Mouse (Mus musculus): ENCODE measurements around the gene Tsen54.

Gene Tsen54

DNA sequence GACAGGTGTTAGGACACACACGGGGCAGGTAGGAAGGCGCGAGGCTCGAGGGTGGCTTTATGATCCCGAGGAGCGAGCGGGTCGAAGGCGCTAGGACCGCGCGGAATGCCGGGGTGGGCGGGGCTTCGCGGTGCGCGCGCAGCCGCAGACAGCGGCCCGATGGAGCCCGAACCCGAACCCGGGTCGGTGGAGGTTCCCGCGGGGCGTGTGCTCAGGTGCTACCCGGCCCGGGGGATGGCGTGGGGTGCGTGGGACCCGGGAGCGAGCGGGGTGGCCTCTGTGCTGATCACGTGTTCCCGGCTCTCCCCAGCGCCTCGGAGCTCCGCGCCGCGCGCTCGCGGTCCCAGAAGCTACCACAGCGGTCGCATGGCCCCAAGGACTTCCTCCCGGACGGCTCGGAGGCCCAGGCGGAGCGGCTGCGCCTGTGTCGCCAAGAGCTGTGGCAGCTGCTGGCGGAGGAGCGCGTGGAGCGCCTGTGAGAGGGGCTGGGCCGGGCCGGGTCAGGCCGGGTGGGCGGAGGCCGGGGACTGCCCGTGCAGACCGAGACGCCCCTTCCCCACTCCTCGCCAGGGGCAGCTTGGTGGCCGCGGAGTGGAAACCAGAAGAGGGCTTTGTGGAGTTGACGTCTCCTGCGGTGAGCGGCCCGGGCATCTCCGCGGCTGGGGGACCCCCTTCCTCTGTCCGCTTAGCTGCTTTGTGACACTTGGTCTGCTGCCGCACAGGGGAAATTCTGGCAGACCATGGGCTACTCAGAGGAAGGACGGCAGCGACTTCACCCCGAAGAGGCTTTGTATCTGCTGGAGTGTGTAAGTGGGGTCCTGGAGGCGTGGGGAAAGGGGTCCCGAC, at the start of gene Tsen54:
Gene Tsen54 (plus strand): TSS at position 120 of the 846 bp plus-strand sequence.
- DNase-seq (ENCODE audit: low spot score), result peak; percentile 84

DNA sequence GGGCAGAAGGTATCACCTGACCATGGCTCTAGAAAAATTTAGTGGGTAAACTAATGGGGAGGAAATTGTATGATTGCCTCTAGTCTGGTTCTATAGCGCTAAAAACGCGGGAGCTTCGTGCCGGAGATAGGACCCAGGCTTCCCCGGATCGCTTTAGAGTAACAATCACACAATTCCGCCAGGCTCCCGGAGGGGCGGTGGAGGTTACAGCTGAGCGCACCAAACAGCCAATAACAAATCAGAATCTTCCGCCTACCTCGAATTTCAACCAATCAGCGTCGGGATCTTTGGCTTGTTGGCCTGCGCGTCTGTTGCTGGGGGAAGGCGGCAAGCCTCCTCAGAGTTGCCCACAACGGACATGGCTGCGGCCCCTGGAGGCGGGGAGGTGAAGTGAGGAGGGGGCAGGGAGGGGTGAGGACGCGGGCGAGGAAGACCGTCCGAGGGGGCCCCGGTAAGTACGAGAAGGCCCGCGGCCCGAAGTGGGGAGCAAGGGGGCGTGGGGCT, 49.4 kb upstream of the Tsen54 start, which contains the start of gene Tmem94:
Gene Tmem94 (plus strand): TSS at position 331 of the 504 bp plus-strand sequence.
- peak; percentile 99 for DNase-seq (ENCODE audit: low spot score)

DNA sequence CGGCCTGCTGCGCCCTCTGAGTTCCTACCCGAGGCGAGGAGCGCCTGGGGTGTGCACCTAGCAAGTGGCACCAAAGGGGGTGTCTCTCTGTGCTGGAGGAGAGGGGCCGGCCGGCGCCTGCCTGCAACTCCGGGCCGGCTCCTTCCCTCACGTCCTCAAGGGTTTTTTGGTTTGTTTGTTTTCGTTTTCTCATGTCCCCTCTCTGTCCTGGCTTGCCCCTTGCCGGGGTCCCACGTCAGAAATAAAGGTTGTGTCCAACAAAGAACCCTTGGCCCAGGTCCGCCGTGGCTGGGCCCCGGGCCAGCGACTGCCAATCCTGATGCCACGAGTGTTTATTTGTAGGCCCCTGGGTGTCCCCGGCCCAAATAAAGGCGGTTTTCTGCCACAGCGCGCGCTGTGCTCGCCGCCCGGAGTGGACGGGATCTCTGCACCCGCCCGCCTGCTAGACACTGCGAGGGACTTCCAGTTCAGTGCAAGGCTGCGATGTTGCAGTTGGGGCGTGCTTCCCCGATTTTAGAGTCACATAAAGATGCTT, 48.9 kb upstream of the Tsen54 start:
- no peak for DNase-seq (ENCODE audit: low spot score)

DNA sequence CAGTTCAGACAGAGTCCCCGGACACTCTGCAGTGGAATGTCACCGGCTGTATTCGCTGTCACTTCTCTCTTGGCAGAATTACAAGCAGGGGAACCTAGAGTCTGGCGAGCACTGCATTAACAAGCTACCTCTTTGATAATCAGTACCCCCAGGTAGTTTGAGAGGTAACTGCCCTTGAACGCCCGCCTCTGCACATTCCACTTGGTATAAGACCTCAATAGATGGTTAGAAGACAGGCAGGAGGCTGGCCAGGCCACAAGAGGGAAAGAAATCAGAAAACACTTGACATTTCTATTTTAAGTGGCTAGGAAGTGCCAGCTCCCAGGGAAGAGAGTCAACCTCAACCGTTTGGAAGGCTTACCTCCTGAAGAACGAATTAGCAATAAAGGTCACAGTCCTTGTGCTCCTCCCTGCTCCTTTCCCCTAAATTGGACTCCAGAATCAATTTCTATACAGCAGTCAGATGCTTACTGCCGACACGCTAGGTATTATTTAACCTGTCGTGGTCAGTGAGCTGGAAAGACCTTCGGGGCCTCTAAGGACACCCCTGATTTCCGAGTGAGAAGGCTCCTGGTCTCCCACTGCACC, 48.1 kb upstream of the Tsen54 start:
- DNase-seq (ENCODE audit: low spot score), result no peak

DNA sequence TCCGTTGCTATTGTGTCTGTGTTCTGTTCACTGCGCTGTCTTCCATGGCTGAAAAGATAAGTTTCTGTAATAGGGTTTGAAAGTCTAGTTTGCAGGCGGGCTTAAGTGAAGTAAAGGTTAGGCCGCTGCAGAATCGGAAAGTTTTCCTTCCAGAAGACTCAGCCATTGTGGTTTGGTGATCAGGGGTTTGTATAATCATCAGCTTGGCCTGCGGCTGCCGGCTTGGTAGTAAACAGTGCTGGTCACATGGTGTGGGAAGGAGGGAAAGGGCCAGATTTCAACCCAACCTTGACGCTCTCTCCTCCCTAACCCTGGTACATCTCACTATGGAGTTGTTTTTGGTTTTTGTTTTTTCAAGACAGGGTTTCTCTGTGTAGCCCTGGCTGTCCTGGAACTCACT, 47.5 kb upstream of the Tsen54 start:
- no peak for DNase-seq (ENCODE audit: low spot score)

DNA sequence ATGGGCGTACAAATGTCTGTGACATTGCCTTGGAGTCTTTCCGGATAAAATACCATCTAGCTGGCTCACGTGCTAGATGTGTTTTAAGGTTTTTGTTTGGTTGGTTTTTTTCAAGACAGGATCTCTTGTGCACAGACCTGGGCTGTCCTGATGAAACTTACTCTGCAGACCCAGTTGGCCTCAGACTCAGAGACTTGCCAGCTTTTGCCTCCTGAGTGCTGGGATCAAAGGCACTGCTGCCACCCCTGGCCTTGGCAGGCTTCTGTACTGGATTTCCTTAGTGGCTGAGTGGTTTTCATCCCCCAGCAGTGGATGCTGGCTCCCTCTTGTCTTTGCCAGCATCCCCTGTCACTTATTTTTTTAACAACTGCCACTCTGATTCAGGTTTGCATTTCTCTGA, 45.6 kb upstream of the Tsen54 start:
- DNase-seq (ENCODE audit: low spot score), result no peak

GRCm38 (mm10) chr11:115774653-115775052, 39.9 kb upstream of the Tsen54 start:
- no peak for DNase-seq (ENCODE audit: low spot score)

DNA sequence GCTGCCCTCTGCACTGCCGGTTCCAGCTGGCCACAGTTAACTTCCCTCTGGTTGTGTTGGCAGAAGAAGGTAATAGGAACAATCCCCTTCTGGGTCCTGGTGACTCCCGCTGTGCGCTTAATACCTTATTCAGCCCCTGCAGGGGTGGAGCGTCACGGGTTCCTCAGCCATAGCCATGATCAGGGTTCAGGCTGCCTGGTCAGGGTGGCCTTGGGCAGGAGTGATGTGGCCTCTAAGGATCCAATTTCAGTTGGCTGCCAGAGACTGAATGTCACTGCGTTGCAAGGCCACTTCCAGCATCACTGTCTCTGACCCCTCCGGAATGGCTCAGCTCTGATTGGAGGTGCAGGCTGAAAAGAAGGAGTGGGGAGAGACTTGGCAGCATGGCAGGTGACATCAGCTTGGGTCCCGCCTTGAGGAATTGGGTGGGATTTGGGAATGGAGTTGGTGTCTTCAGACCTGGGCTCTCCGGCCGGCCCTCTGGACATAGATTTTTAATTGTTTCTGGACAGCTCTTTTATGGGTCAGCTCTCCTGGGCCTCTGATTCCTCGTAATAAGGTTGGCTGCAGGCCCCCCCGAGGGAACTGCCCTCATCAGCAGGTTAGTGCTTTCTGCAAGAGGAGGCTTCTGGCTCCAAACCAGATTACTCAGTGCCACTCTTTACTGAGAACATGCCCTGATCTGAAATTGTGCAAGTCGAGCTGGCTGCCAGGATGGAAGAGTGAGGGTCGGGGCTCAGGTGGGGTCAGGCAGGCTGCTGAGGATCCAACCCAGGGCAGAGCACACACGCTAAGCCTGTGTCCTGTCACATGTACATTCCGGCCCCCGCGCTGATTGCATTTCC, 38.5 kb upstream of the Tsen54 start:
- no peak for DNase-seq (ENCODE audit: low spot score)

DNA sequence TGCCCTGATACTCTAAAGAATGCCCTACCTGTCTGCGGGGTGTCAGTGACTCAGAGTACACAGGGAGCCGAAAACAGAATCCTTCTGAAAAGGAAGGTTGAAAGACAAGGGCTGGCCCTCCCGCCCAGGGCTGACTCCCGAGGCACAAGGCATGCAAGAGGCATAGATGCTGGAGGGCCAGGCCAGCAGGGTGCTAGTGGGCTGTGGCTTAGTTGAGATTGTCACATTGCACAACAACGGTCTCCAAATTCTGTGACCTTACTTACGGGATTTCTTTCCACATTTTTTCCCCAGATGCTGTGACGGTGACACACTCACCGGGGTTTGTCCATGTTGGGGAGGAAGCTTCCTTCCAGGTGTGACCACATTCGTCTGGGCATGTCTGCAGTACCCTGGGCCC, 37.6 kb upstream of the Tsen54 start:
- DNase-seq (ENCODE audit: low spot score), result no peak

DNA sequence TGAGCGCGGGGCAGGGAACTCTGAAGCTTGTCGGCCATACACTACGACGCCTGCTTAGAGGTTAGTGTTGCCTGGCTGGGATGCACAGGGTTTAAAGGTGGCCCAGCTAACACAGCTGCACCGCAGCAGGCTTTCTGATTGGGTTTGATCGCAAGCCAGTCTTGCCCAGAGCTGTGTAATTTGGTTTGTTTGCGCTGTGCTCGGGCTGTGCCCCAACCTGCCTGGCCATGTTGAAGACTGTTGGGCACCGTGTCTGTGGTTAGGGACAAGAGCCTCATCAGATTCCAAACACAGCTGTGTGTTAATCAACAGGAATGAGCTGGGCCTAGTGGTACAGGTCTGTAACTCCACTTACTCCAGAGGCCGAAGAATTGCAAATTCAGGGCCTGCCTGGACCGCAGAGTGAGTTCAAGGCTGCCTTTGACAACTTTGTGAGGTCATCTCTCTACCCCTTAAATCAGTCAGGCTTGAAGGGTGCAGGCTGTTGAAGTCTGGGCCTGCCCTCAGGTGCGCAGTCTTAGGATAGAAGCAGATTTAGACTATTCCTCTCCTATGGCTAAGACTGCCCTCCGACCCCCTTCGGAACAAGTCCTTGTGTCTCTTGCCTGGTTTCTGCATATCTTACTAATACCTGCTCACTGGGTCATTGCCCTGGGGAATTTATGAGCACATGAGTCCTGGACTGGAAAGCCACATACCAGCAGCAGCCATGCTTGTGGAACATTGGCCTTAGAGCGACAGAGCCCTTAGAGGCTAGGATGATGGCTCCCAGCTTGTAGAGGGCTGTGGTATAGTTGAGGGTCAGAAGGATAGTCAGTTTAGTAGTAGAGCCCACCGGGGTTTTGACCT, 36.8 kb upstream of the Tsen54 start:
- DNase-seq (ENCODE audit: low spot score), result no peak

- peak; percentile 67 for DNase-seq (ENCODE audit: low spot score)
Measured at GRCm38 (mm10) chr11:115779038-115779571, 35.4 kb upstream of the Tsen54 start.

DNA sequence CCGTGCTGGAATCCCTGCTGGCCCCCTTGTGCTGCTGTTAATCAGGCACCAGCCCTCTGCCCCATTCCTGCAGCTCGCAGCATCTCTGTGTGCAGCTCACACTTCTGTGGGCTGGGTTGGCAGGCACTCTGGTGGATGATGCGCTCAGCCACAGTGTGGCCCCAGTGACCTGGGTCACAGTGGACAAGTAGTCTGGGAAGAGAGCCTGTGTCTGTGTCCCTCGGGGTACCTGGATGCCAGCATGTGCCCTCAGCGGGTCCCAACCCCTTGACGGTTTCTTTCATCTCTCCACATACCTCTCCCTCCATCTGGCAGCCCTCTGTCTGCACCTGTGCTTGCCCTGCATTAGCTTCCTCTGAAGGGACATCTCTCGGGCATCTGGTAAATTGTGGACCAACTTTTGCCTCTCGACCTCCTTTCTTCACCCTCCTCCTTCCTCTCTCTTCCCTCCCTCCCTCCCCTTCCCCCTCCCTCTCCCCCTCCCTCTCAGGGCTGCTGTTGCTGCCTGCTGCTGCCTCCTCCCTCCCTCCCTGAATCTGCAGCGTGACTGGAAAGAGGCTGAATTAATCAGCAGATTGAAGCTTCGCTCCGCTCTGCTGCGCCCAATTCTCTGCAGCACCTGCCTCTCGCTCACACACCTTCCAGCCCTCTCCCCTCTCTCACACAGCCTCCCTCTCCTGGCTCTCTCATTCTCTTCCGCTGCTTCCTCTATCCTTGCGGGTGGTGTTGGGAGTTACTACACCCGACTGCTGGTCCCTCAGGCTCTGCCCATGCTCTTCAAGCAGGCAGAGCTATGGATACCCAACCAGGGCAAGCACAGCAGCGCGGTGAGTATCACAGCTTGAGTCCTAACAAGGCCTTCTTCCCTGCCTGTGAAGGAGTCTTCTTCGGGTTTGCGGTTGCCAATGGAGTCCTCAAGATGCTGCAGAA, 34.1 kb upstream of the Tsen54 start:
- DNase-seq (ENCODE audit: low spot score), result no peak

GRCm38 (mm10) chr11:115786473-115786872, 28.1 kb upstream of the Tsen54 start:
- no peak for DNase-seq (ENCODE audit: low spot score)

GRCm38 (mm10) chr11:115789787-115790186, 24.7 kb upstream of the Tsen54 start:
- DNase-seq (ENCODE audit: low spot score), result no peak

DNA sequence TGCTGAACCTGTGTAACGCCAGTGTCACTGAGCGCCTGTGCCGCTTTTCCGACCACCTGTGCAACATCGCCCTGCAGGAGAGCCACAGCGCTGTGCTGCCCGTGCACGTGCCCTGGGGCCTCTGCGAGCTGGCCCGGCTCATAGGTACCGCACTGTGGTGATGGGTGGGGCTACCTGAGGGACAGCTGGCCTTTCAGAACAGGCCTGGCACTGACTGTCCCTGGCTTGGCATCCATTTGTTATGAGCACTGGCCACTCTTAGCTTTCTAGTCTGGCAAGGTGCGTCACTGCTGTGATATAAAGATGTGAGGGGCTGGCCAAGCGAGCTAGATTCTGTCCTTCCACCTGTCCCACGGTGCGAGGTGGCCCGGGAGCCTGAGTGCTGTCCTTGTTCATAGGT, 22.6 kb upstream of the Tsen54 start:
- DNase-seq (ENCODE audit: low spot score), result no peak

- DNase-seq (ENCODE audit: low spot score), result no peak
Measured at GRCm38 (mm10) chr11:115792353-115792752, 22.2 kb upstream of the Tsen54 start.

DNA sequence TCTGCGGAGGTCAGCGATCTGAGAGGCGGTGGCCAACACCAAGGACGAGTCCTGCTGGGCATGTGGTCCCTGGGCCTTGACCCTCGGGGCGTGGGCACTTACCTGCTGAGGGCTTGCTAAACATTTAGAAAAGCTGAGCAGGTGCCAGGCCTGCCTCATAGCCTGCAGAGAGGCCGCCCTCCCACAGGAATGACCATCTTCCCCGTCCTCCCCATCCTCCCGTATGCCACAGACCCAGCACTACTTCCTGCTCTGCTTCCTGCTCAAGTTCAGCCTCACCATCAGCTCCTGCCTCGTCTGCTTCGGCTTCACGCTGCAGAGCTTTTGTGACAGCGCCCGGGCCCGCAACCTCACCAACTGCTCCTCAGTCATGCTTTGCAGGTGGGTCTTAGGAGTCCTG, 17.6 kb upstream of the Tsen54 start:
- DNase-seq (ENCODE audit: low spot score), result no peak

DNA sequence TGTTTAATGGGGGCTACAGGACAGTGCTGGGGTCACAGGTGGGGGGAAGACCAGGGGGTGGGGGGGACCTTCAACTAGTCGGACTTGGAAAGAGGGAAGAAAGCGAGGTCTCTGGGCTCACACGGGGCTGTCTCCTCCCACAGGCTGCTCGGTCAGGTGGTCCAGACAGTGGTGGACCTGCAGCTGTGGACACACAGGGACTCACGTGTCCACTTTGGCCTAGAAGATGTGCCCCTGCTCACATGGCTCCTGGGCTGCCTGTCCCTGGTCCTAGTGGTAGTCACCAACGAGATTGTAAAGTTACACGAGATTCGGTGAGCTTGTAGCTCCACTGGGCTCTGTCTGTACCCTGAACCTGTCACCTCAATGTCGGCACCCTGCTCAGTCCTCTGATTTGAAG, 16.9 kb upstream of the Tsen54 start:
- DNase-seq (ENCODE audit: low spot score), result no peak

GRCm38 (mm10) chr11:115800981-115801380, 13.5 kb upstream of the Tsen54 start:
- no peak for DNase-seq (ENCODE audit: low spot score)

Measured in ovary, postnatal 14 days (tissue).